Mouse (Mus musculus): ENCODE measurements around the gene Fbxw27. TPM values are rescaled to one million over a fixed set of nuclear protein-coding genes. Genes with fewer than 3 reads are reported as not detected.
"Not testable (repeated sequence)": the region's sequence is repeated elsewhere in the genome, so short reads cannot be mapped to it uniquely, and the experiment has no call there.

The Fbxw27 gene
- not detected in 2 replicates for total RNA-seq (2012; rRNA removed)

DNA sequence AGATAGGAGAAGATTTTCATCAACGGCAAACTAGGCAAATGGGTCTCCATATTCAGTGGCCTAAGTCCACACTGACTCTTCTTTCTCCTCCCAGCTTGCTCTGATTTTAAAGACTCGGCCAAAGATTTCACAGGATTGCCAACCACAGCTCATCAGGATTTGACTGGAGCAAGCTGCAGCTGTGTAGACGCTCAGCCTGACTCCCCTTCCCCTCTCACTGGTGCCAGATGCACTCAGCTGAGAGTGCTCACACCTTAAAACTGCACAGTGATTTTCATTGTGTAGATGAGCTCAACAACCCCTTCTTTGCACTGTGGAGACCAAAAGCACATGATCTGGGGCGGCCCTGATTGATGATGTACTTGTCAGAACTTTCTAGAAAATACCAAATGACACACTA is at the start of gene Fbxw27:
TSS of gene Fbxw27 (minus strand) at position 101 of the 400 bp plus-strand sequence.
- DNase-seq (ENCODE audit: low read depth, low spot score); H3K4me1 ChIP-seq (ENCODE audit: control insufficient read depth in 2 of 2, insufficient read depth in 2 of 2, low read length in 2 of 2, poor library complexity in 1 of 2); H3K9me3 ChIP-seq (ENCODE audit: control insufficient read depth, insufficient read depth, low read depth, low read length); H3K9ac ChIP-seq (ENCODE audit: insufficient read depth, low read depth, low read length, poor library complexity, severe bottlenecking); in situ Hi-C loops (cut with MboI; ENCODE audit: low sequenced_read_pairs in 2 of 2, unreplicated experiment in 2 of 2); H3K4me3 ChIP-seq (ENCODE audit: insufficient read depth in 1 of 2, low read depth in 1 of 2, low read length in 2 of 2, poor library complexity in 1 of 2, severe bottlenecking in 1 of 2); H3K36me3 ChIP-seq (ENCODE audit: control insufficient read depth, insufficient read depth, low read length, poor library complexity, severe bottlenecking); H3K27ac ChIP-seq (ENCODE audit: insufficient read depth, low read depth, low read length, poor library complexity, severe bottlenecking): not testable (repeated sequence)

DNA sequence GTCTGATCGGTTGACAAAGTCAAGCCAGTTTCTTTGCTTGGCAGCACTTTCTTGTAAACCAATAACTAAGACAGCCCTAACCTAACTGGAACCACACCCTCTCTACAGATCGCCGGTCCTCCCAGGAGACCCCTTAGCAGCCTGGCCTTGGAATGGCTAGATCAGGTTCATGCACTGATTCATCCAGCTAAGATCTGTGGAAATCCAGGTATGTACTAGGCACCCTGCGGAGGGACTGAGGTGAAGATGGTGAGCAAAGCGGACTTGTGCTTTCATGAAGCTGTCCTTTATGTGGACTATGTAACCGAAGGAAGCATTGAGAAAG is 42.6 kb upstream of the Fbxw27 start:
- H3K4me3 ChIP-seq (ENCODE audit: insufficient read depth in 1 of 2, low read depth in 1 of 2, low read length in 2 of 2, poor library complexity in 1 of 2, severe bottlenecking in 1 of 2) = peak overlapping the region; percentile 78 to 88
- H3K9me3 ChIP-seq (ENCODE audit: control insufficient read depth, insufficient read depth, low read depth, low read length) = no peaks in the 10 kb centered on the region
- H3K9ac ChIP-seq (ENCODE audit: insufficient read depth, low read depth, low read length, poor library complexity, severe bottlenecking) = peak overlapping the region; percentile 85
- in situ Hi-C loops (cut with MboI; ENCODE audit: low sequenced_read_pairs in 2 of 2, unreplicated experiment in 2 of 2) = no loop called here
- H3K27ac ChIP-seq (ENCODE audit: insufficient read depth, low read depth, low read length, poor library complexity, severe bottlenecking) = no peak overlapping the region
- H3K4me1 ChIP-seq (ENCODE audit: control insufficient read depth in 2 of 2, insufficient read depth in 2 of 2, low read length in 2 of 2, poor library complexity in 1 of 2) = peaks cover 0 to 2% of the 10 kb centered on the region in 2 experiments; a peak in 1 of 4 replicates
- TF ChIP-seq ZNF384 (IDR thresholded peaks at IDR 0.05; ENCODE audit: low read depth, low read length) (no peak), MAFK (IDR thresholded peaks at IDR 0.05; ENCODE audit: insufficient read depth, low read depth, low read length) (no peak), CHD2 (IDR thresholded peaks at IDR 0.05; ENCODE audit: low read depth, low read length) (no peak), ZC3H11A (IDR thresholded peaks at IDR 0.05; ENCODE audit: borderline replicate concordance, low read depth, low read length) (no peak), HCFC1 (IDR thresholded peaks at IDR 0.05; ENCODE audit: borderline replicate concordance, insufficient read depth, low read length) (no peak)
- no peak for DNase-seq (ENCODE audit: low read depth, low spot score)
- H3K36me3 ChIP-seq (ENCODE audit: control insufficient read depth, insufficient read depth, low read length, poor library complexity, severe bottlenecking) = peaks cover 3% of the 10 kb centered on the region; the same call in 1 of the 2 replicates

DNA sequence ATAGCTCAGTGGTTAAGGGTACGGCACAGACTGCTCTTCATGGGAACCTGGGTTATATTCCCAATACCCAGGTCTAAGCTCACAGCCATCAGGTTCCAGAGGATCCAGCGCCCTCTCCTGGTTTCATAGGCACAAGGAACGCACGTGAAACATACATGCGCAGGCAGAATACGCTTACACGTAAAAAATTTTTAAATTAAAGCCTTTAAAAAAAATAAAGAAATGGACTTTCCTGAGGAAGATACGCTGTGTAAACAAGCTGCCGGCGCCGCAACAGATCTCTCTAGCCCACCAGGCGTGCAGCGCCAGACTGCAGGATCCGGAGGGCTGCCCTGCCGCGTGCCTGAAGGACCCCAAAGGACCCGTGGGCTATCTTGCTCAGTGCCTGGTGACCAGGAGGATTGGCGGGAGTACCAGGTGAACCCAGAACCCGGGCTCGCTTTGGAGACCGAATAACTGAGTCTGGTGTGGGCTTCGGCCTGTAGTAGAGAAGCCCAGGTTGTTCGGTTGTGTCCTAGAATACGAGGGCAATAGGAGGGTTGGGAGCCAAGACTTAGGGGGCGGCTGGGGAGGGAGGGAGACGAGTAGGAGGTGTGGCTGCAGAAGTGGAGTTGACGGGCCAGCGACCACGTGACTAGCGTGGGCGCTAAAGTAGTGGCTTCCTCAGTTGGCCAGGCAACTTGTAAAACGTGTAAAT is 42.1 kb upstream of the Fbxw27 start, which contains the start of gene Nme6:
TSS of gene Nme6 (plus strand) at position 359 of the 697 bp plus-strand sequence.
- Histone ChIP-seq H3K4me3 (ENCODE audit: insufficient read depth in 1 of 2, low read depth in 1 of 2, low read length in 2 of 2, poor library complexity in 1 of 2, severe bottlenecking in 1 of 2) (peak within 1 kb of the TSS; percentile 78 to 88), H3K36me3 (ENCODE audit: control insufficient read depth, insufficient read depth, low read length, poor library complexity, severe bottlenecking) (peaks cover 3% of the 10 kb centered on the region; the same call in 1 of the 2 replicates), H3K9ac (ENCODE audit: insufficient read depth, low read depth, low read length, poor library complexity, severe bottlenecking) (peak within 1 kb of the TSS; percentile 85), H3K27ac (ENCODE audit: insufficient read depth, low read depth, low read length, poor library complexity, severe bottlenecking) (peak within 1 kb of the TSS; percentile 38; the same call in 1 of the 2 replicates), H3K9me3 (ENCODE audit: control insufficient read depth, insufficient read depth, low read depth, low read length) (no peaks in the 10 kb centered on the region), H3K4me1 (ENCODE audit: control insufficient read depth in 2 of 2, insufficient read depth in 2 of 2, low read length in 2 of 2, poor library complexity in 1 of 2) (peaks cover 0 to 2% of the 10 kb centered on the region in 2 experiments; a peak in 1 of 4 replicates)
- peak; percentile 52; the same call in 1 of the 2 replicates for TF ChIP-seq HCFC1 (IDR thresholded peaks at IDR 0.05; ENCODE audit: borderline replicate concordance, insufficient read depth, low read length)
- TF ChIP-seq ZC3H11A (IDR thresholded peaks at IDR 0.05; ENCODE audit: borderline replicate concordance, low read depth, low read length) = no peak
- in situ Hi-C loops (cut with MboI; ENCODE audit: low sequenced_read_pairs in 2 of 2, unreplicated experiment in 2 of 2) = no loop called here
- peak; percentile 83 for DNase-seq (ENCODE audit: low read depth, low spot score)

DNA sequence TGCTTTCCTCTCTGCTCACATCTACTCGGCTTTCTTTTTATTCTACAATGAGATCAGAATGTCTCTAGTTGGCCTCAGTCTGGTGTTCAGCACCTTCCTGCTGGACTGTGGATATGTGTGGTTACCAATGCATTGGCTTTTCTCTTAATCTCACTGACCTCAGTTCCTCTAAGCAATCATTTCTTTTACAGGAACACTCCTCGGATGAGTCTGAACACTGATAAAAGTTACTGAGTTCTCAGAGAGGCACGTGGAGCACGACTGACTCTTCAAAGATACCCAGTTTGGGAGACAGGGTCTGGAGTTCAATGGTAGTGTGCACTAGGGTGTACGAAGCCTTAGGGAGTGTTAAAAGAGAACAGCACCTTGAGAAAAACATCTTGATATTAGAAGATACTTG is 35.7 kb upstream of the Fbxw27 start:
- TF ChIP-seq HCFC1 (IDR thresholded peaks at IDR 0.05; ENCODE audit: borderline replicate concordance, insufficient read depth, low read length) (no peak), MAFK (IDR thresholded peaks at IDR 0.05; ENCODE audit: insufficient read depth, low read depth, low read length) (no peak), ZC3H11A (IDR thresholded peaks at IDR 0.05; ENCODE audit: borderline replicate concordance, low read depth, low read length) (no peak), ZNF384 (IDR thresholded peaks at IDR 0.05; ENCODE audit: low read depth, low read length) (no peak), CHD2 (IDR thresholded peaks at IDR 0.05; ENCODE audit: low read depth, low read length) (no peak)
- in situ Hi-C loops (cut with MboI; ENCODE audit: low sequenced_read_pairs in 2 of 2, unreplicated experiment in 2 of 2) = no loop called here
- H3K9ac ChIP-seq (ENCODE audit: insufficient read depth, low read depth, low read length, poor library complexity, severe bottlenecking) = no peak overlapping the region
- H3K9me3 ChIP-seq (ENCODE audit: control insufficient read depth, insufficient read depth, low read depth, low read length) = no peaks in the 10 kb centered on the region
- no peaks in the 10 kb centered on the region; the same call in 1 of the 2 replicates for H3K36me3 ChIP-seq (ENCODE audit: control insufficient read depth, insufficient read depth, low read length, poor library complexity, severe bottlenecking)
- no peak for DNase-seq (ENCODE audit: low read depth, low spot score)
- H3K27ac ChIP-seq (ENCODE audit: insufficient read depth, low read depth, low read length, poor library complexity, severe bottlenecking) = no peak overlapping the region
- no peak overlapping the region for H3K4me3 ChIP-seq (ENCODE audit: insufficient read depth in 1 of 2, low read depth in 1 of 2, low read length in 2 of 2, poor library complexity in 1 of 2, severe bottlenecking in 1 of 2)
- H3K4me1 ChIP-seq (ENCODE audit: control insufficient read depth in 2 of 2, insufficient read depth in 2 of 2, low read length in 2 of 2, poor library complexity in 1 of 2) = no peaks in the 10 kb centered on the region

DNA sequence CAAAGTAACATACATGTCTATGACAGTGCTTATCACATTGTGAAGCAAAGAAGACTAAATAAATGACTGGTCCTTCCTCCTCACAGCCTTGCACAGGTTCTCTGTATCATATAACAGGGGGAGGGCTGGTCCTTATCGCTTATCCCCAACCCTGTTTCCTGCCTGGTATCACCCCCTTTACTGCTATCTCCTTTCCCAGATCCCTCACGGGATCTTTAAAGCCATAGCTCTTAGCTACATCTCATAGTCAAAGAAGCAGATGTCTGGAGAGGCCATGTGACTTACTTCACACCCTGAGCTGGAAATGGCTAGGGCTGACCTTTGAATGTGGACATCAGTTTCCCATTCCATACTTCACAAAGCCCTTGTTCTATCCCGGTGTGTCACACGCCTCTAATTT is 35.3 kb upstream of the Fbxw27 start:
- no peaks in the 10 kb centered on the region for H3K4me1 ChIP-seq (ENCODE audit: control insufficient read depth in 2 of 2, insufficient read depth in 2 of 2, low read length in 2 of 2, poor library complexity in 1 of 2)

More for the DNA sequence above, 35.3 kb upstream of the Fbxw27 start:
- H3K9me3 ChIP-seq (ENCODE audit: control insufficient read depth, insufficient read depth, low read depth, low read length) = no peaks in the 10 kb centered on the region
- no peak overlapping the region for H3K4me3 ChIP-seq (ENCODE audit: insufficient read depth in 1 of 2, low read depth in 1 of 2, low read length in 2 of 2, poor library complexity in 1 of 2, severe bottlenecking in 1 of 2)
- TF ChIP-seq MAFK (IDR thresholded peaks at IDR 0.05; ENCODE audit: insufficient read depth, low read depth, low read length) = no peak
- TF ChIP-seq CHD2 (IDR thresholded peaks at IDR 0.05; ENCODE audit: low read depth, low read length) = no peak
- TF ChIP-seq HCFC1 (IDR thresholded peaks at IDR 0.05; ENCODE audit: borderline replicate concordance, insufficient read depth, low read length) = no peak
- no peak for TF ChIP-seq ZC3H11A (IDR thresholded peaks at IDR 0.05; ENCODE audit: borderline replicate concordance, low read depth, low read length)
- no peak for TF ChIP-seq ZNF384 (IDR thresholded peaks at IDR 0.05; ENCODE audit: low read depth, low read length)
- H3K27ac ChIP-seq (ENCODE audit: insufficient read depth, low read depth, low read length, poor library complexity, severe bottlenecking) = no peak overlapping the region
- no peak overlapping the region for H3K9ac ChIP-seq (ENCODE audit: insufficient read depth, low read depth, low read length, poor library complexity, severe bottlenecking)
- no peak for DNase-seq (ENCODE audit: low read depth, low spot score)
- H3K36me3 ChIP-seq (ENCODE audit: control insufficient read depth, insufficient read depth, low read length, poor library complexity, severe bottlenecking) = no peaks in the 10 kb centered on the region; the same call in 1 of the 2 replicates
- in situ Hi-C loops (cut with MboI; ENCODE audit: low sequenced_read_pairs in 2 of 2, unreplicated experiment in 2 of 2) = no loop called here
